Mouse (Mus musculus): Measurements from ENCODE around the gene Scd1.
A peak's percentile ranks its signal among the peaks of the same experiment; 100 is the strongest.

Scd1 gene

DNA sequence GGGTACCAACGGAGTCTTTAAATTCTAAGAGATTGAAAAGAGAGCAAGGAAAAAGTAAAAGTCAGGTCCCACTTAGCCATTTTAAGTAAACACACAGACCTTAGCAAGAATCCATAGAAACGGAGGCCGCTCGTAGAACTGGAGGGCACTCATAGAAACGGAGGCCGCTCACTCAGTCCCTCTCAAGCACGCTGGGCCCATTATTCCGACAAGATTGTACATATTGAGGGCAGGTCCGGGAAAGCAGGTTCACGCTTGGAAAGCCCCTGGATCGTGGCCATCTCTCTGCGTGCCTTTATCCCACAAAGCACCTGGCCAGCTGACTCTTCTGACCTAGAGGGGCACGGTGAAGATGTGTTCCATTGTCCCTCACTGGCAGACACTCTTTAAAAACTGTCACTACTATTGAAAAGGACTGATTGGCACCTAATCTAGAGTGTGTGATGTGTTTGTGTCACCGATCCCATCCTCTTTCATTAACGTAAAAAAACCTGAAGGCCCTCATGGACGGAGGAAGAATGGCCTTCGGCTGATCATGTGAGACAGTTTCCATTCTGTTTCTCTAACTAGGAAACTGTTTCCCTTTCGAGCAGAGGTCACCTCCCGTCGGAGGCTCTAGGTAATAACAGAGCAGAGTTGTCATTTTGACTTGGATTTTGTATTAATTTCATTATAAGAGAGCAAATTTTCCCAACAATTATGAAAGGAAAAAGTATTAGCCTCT is 2.8 kb upstream of the Scd1 start:
- TF ChIP-seq GATA4 (IDR thresholded peaks at IDR 0.05; ENCODE audit: insufficient replicate concordance, low read length) = no peak

DNA sequence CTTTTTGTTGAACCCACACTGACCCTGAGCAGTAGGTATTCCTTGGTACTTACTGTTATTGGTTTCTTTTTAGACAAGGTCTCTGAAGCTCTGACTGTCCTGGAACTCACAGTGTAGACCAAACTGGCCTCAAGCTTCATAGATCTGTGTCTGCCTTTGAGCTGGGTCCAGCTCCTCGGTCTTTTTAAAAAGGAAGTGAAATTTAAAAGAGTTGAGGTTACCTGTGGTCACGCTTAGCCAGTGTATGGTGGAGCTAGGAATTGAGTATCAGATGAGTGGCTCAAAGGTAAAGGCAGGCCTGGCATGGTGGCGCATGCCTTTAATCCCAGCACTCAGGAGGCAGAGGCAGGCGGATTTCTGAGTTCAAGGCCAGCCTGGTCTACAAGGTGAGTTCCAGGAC is 916 bp upstream of the Scd1 start:
- no peak for TF ChIP-seq GATA4 (IDR thresholded peaks at IDR 0.05; ENCODE audit: insufficient replicate concordance, low read length)

- no peak for TF ChIP-seq GATA4 (IDR thresholded peaks at IDR 0.05; ENCODE audit: insufficient replicate concordance, low read length)
Measured at GRCm38 (mm10) chr19:44408223-44408545, 505 bp upstream of the Scd1 start.

DNA sequence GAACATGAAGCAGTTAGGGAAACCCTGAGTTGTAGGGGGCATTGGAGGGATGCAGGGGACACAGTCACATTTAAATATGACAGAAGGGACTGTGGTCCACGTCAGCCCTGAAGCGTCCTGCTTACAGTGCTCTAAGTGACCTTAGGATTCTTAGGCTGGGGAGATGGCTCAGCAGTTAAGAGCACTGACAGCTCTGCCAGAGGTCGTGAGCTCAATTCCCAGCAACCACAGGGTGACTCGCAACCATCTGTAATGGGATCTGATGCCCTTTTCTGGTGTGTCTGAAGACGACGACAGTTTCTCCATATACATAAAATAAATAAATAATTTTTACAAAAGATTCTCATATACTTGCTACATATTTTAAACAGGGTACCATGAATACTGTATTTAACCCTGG is 4.1 kb downstream of the Scd1 start:
- no peak for TF ChIP-seq GATA4 (IDR thresholded peaks at IDR 0.05; ENCODE audit: insufficient replicate concordance, low read length)

- TF ChIP-seq GATA4 (IDR thresholded peaks at IDR 0.05; ENCODE audit: insufficient replicate concordance, low read length) = no peak
Measured at GRCm38 (mm10) chr19:44400484-44401197, 7.0 kb downstream of the Scd1 start.

DNA sequence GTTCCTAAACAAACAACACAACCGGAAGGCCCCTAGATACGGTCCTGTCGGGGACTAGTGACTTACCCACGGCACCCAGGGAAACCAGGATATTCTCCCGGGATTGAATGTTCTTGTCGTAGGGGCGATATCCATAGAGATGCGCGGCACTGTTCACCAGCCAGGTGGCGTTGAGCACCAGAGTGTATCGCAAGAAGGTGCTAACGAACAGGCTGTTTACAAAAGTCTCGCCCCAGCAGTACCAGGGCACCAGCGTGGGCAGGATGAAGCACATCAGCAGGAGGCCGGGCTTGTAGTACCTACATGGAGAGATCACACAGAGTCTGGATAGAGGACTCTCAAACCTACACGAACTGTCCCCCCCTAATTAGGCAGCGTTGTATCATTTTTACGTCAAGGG is 7.6 kb downstream of the Scd1 start:
- no peak for TF ChIP-seq GATA4 (IDR thresholded peaks at IDR 0.05; ENCODE audit: insufficient replicate concordance, low read length)

- TF ChIP-seq GATA4 (IDR thresholded peaks at IDR 0.05; ENCODE audit: insufficient replicate concordance, low read length) = no peak
Measured at GRCm38 (mm10) chr19:44396742-44397141, 10.9 kb downstream of the Scd1 start.

- TF ChIP-seq GATA4 (IDR thresholded peaks at IDR 0.05; ENCODE audit: insufficient replicate concordance, low read length) = no peak
Measured at GRCm38 (mm10) chr19:44394972-44395371, 12.7 kb downstream of the Scd1 start.

DNA sequence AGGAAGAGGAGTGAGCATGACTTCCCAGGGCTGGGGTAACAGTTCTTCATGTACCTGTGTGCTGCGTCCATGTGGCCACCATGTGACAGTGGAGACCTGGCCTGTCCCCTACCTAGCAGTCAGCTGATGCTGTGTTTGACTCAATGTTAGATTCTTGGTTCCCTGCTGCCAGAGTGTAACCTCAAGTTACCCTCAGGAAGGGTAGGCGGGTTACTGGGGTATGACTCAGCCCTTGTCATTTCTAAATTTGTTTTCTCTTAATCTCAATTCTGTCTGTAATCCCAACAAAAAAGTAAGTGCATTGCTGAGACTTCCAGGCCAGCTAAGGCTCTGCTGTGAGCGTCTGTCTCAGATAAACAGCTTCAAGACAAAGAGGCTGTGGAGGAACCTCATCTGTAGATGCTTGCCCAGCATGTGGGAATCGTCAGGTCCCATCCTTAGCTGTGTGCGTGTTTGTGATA is 13.7 kb downstream of the Scd1 start:
- no peak for TF ChIP-seq GATA4 (IDR thresholded peaks at IDR 0.05; ENCODE audit: insufficient replicate concordance, low read length)

- no peak for TF ChIP-seq GATA4 (IDR thresholded peaks at IDR 0.05; ENCODE audit: insufficient replicate concordance, low read length)
Measured at GRCm38 (mm10) chr19:44392339-44393009, 15.2 kb downstream of the Scd1 start.

GRCm38 (mm10) chr19:44391856-44392255 is 15.8 kb downstream of the Scd1 start:
- TF ChIP-seq GATA4 (IDR thresholded peaks at IDR 0.05; ENCODE audit: insufficient replicate concordance, low read length) = no peak

- TF ChIP-seq GATA4 (IDR thresholded peaks at IDR 0.05; ENCODE audit: insufficient replicate concordance, low read length) = no peak
Measured at GRCm38 (mm10) chr19:44389507-44389906, 18.2 kb downstream of the Scd1 start.

DNA sequence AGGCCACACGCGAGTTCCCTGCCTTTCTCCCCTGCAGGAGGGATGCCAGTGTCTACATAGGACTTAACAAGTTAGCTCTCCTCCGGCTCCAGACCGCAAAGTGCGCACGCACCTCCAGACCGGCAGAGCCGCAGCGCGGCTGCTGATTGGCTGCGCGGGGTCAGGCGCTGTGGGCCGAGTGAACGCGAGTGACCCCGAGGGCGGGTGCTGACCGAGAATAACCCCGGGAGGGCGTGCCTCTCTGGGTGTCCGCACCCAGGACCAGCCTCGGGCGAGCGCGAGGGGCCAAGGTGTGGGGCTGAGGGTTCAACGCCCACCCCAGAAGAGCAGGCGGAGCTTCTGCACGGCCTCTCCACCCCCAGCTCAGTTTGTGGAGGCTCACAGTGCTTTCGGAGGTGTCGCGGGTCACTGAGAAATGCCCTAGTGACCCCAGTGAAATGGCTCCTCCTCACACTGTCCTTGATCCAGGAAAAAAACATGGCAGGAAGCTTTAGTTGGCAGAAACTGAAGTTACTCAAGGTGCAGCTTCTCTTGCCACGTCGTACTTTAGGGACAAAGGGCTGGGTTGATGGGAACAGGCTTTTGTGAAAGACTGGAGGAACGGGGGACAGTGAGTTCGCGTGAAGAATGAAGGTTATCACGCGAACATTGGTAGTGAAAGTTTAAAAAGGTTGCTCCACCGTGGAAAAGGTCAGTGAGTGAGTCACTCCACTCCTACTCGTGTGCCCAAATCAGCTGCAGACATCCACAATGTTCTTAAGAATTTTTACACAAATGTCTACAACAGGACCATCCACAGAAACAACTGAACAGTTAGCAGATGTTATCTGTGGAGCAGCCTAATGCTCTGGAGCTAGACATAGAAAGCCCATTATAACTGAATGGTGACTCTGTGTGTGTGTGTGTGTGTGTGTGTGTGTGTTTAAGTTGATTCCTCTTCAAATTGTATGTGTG is 18.9 kb downstream of the Scd1 start:
- TF ChIP-seq GATA4 (IDR thresholded peaks at IDR 0.05; ENCODE audit: insufficient replicate concordance, low read length) = no peak

DNA sequence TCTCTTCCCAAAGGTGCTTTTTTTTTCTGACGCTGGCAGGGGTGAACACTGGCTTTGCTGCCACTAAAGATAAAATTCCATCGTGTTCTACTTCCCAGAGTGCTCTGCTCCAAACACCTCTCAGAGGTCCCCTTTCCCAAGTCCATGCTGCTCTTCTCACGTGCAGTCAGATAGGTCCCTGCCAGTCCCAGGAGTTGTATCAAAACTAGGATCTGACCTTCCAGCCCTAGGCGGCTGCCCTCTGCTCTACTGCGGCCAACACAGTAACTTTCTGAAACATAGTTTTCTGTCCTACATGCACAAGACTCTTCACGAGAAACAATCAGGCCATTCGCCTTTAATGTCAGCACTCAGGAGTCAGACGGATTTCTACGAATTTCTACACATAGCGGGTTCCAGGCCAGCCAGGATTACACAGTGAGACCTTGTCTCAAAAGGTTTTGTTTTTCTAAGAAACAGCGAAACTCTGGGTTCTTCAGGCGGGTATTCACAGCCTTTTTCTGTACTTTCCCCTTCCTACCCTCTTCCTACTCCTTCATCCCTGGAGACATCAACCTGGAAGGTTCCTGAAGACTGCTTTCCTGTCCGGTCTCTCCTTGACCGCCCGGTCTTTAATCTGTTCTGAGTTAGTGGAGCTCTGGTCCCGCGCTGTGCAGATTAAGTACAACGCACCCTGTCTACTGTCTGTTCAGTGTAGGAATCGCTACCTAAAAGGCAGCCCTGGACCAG is 19.8 kb downstream of the Scd1 start:
- peak; percentile 69; the same call in 1 of the 2 replicates for TF ChIP-seq GATA4 (IDR thresholded peaks at IDR 0.05; ENCODE audit: insufficient replicate concordance, low read length)
